Mouse (Mus musculus): ENCODE measurements around the gene Myct1.

The Myct1 gene

GRCm38 (mm10) chr10:5615186-5616040, 21.8 kb downstream of the Myct1 start:
- in situ Hi-C loops (cut with MseI, MboI), result no loop called here

GRCm38 (mm10) chr10:5626268-5626667, 32.7 kb downstream of the Myct1 start:
- in situ Hi-C loops (cut with MseI, MboI), result no loop called here

- in situ Hi-C loops (cut with MseI, MboI), result loop anchor here in 1 of 2 experiments (10.0 kb wide), 1 partner anchor 151 kb away; no protein-coding TSS in a partner anchor
These were observed 40.2 kb downstream of the Myct1 start for GRCm38 (mm10) chr10:5633672-5634200.

- in situ Hi-C loops (cut with MseI, MboI), result loop anchor here in 1 of 2 experiments (10.0 kb wide), 1 partner anchor 150 kb away; no protein-coding TSS in a partner anchor
These were observed 40.8 kb downstream of the Myct1 start for GRCm38 (mm10) chr10:5634336-5634735.

- in situ Hi-C loops (cut with MseI, MboI), result loop anchor here (5.0 to 10.0 kb wide), 2 partner anchors 147 to 150 kb away; no protein-coding TSS in a partner anchor
These were observed 43.7 kb downstream of the Myct1 start for GRCm38 (mm10) chr10:5637322-5637721.

- in situ Hi-C loops (cut with MseI, MboI), result loop anchor here (5.0 to 10.0 kb wide), 2 partner anchors 146 to 148 kb away; no protein-coding TSS in a partner anchor
These were observed 45.5 kb downstream of the Myct1 start, which contains the start of gene Vip for GRCm38 (mm10) chr10:5639112-5639511. TSS of gene Vip (plus strand) at chr10:5639218.
